Mouse (Mus musculus): Measurements from ENCODE around the gene Foxa3. TPM values are rescaled to one million over a fixed set of nuclear protein-coding genes. Genes with fewer than 3 reads are reported as not detected.

Foxa3 gene
- polyA plus RNA-seq, 1 experiment, result 0.07 TPM

DNA sequence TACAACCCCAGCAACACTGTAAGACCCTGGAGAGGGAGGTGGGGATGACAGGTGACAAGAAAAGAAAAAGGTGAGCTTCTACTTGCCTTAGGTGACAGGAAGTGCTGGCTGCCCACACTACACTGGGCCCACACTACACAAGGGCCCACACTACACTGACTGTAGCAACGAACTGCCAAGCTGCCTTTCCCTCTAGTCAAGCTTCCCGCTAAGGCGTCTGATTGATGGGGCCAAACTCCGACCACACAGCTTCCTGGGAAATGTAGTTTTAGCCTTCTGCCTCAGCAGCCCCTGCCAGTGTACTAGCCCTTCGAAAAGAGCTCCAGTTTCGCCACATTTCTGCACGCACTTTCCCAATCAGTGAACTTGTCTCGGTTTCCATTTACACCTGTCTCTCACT, 55.7 kb downstream of the Foxa3 start:
- H3K27me3 ChIP-seq (ENCODE audit: control insufficient read depth), result peaks cover 42% of the 10 kb centered on the region

DNA sequence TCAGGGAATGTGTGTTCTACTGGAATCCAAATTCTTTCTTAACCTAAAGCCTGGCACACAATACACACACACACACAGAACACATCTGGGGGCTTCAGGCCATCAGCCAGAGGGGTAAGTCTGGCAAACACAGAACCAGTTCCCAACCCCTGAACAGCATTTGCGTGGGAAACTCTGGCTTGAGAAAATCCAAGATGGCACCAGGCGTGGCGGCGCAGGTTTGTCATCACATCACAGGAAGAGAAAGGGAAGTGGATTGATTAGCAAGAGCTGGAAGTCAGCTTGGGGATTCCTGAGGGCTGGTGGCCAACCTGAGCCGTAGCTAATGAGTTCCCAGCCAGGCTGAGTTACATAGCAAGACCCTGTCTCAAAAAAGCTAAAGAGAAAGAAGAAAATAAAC, 58.0 kb downstream of the Foxa3 start:
- no peaks in the 10 kb centered on the region; the same call in 1 of the 2 replicates for H3K4me1 ChIP-seq (ENCODE audit: control insufficient read depth)
- H3K9me3 ChIP-seq (ENCODE audit: control insufficient read depth, low read length), result no peaks in the 10 kb centered on the region; the same call in 1 of the 2 replicates
- H3K27me3 ChIP-seq (ENCODE audit: control insufficient read depth), result peaks cover 65% of the 10 kb centered on the region
- H3K36me3 ChIP-seq (ENCODE audit: control insufficient read depth), result no peaks in the 10 kb centered on the region
- H3K4me3 ChIP-seq (replicated peaks), result no peak overlapping the region
- no peak for TF ChIP-seq GATA1 (IDR thresholded peaks at IDR 0.05; ENCODE audit: low read length)
- no peak for TF ChIP-seq TAL1 (IDR thresholded peaks at IDR 0.05; ENCODE audit: low read length)

More for the DNA sequence above, 55.7 kb downstream of the Foxa3 start:
- TF ChIP-seq TAL1 (IDR thresholded peaks at IDR 0.05; ENCODE audit: low read length) (no peak), GATA1 (IDR thresholded peaks at IDR 0.05; ENCODE audit: low read length) (no peak)
- Histone ChIP-seq H3K36me3 (ENCODE audit: control insufficient read depth) (no peaks in the 10 kb centered on the region), H3K4me3 (replicated peaks) (no peak overlapping the region), H3K4me1 (ENCODE audit: control insufficient read depth) (no peaks in the 10 kb centered on the region; the same call in 1 of the 2 replicates), H3K9me3 (ENCODE audit: control insufficient read depth, low read length) (no peaks in the 10 kb centered on the region; the same call in 1 of the 2 replicates)

GRCm38 (mm10) chr7:18963294-18963843, 60.0 kb downstream of the Foxa3 start:
- Histone ChIP-seq H3K4me3 (replicated peaks) (no peak overlapping the region), H3K9me3 (ENCODE audit: control insufficient read depth, low read length) (peaks cover 2% of the 10 kb centered on the region; the same call in 1 of the 2 replicates), H3K27me3 (ENCODE audit: control insufficient read depth) (peaks cover 84% of the 10 kb centered on the region), H3K4me1 (ENCODE audit: control insufficient read depth) (no peaks in the 10 kb centered on the region; the same call in 1 of the 2 replicates), H3K36me3 (ENCODE audit: control insufficient read depth) (no peaks in the 10 kb centered on the region)
- TF ChIP-seq GATA1 (IDR thresholded peaks at IDR 0.05; ENCODE audit: low read length), result no peak
- no peak for TF ChIP-seq TAL1 (IDR thresholded peaks at IDR 0.05; ENCODE audit: low read length)

Other genes with a start within 250 kb of the Foxa3 start
- not detected in 2 replicates for gene Psg19, start 225.0 kb downstream of the Foxa3 start, polyA plus RNA-seq (2012)
- 0.02 TPM in 1 of 2 replicates, not detected in the other for gene Psg17, start 201.9 kb downstream of the Foxa3 start, polyA plus RNA-seq (2012)
- not detected in 2 replicates for gene Mill2, start 183.6 kb downstream of the Foxa3 start, polyA plus RNA-seq (2012)
- 0.11 and 0.16 TPM in 2 replicates for gene Pglyrp1, start 152.2 kb downstream of the Foxa3 start, polyA plus RNA-seq (2012)
- 3.1 and 4.5 TPM in 2 replicates for gene Ccdc61, start 113.1 kb downstream of the Foxa3 start, polyA plus RNA-seq (2012)
- not detected in 2 replicates for gene Nova2, start 97.7 kb downstream of the Foxa3 start, polyA plus RNA-seq (2012)
- gene Nanos2, start 36.1 kb downstream of the Foxa3 start, polyA plus RNA-seq (2012), result not detected in 2 replicates
- gene Mypop, start 32.3 kb downstream of the Foxa3 start, polyA plus RNA-seq (2012), result 0.02 TPM in 1 of 2 replicates, not detected in the other
- 5.0 and 5.5 TPM in 2 replicates for gene Irf2bp1, start 19.5 kb downstream of the Foxa3 start, polyA plus RNA-seq (2012)
- 21.6 and 22.6 TPM in 2 replicates for gene Sympk, start 839 bp upstream of the Foxa3 start, polyA plus RNA-seq (2012)
- gene Rsph6a, start 31.2 kb upstream of the Foxa3 start, polyA plus RNA-seq (2012), result 0.06 TPM in 1 of 2 replicates, not detected in the other
- gene Dmwd, start 52.7 kb upstream of the Foxa3 start, polyA plus RNA-seq (2012), result 8.5 and 10.2 TPM in 2 replicates
- 6.0 TPM in 2 replicates for gene Dmpk, start 60.3 kb upstream of the Foxa3 start, polyA plus RNA-seq (2012)
- 0.23 and 0.34 TPM in 2 replicates for gene Six5, start 71.1 kb upstream of the Foxa3 start, polyA plus RNA-seq (2012)
- 0.05 TPM in 1 of 2 replicates, not detected in the other for gene Gm4969, start 94.8 kb upstream of the Foxa3 start, polyA plus RNA-seq (2012)
- 1.9 TPM in 2 replicates for gene Fbxo46, start 96.3 kb upstream of the Foxa3 start, polyA plus RNA-seq (2012)
- 0.61 and 0.66 TPM in 2 replicates for gene Qpctl, start 125.8 kb upstream of the Foxa3 start, polyA plus RNA-seq (2012)
- 9.5 and 12.3 TPM in 2 replicates for gene Snrpd2, start 126.2 kb upstream of the Foxa3 start, polyA plus RNA-seq (2012)
- gene Gipr, start 142.6 kb upstream of the Foxa3 start, polyA plus RNA-seq (2012), result not detected in 2 replicates
- 0.25 and 0.57 TPM in 2 replicates for gene Eml2, start 152.9 kb upstream of the Foxa3 start, polyA plus RNA-seq (2012)
- gene Gpr4, start 189.0 kb upstream of the Foxa3 start, polyA plus RNA-seq (2012), result not detected in 2 replicates
- gene Opa3, start 204.8 kb upstream of the Foxa3 start, polyA plus RNA-seq (2012), result 2.1 and 2.3 TPM in 2 replicates
- gene Vasp, start 248.3 kb upstream of the Foxa3 start, polyA plus RNA-seq (2012), result 17.7 TPM in 2 replicates

Data from erythroblast, embryonic 14.5 days (primary cell).